Mouse (Mus musculus) brain, adult 10 weeks (tissue): ENCODE measurements around the gene Sec63. TPM values are rescaled to one million over a fixed set of nuclear protein-coding genes. Genes with fewer than 3 reads are reported as not detected.

Experiments used
- polyA plus RNA-seq: library from polyadenylated mRNA; stranded (reverse); fragments of 350-450 nt; fragmentation: Illumina TruSeq; extraction: RNeasy Lipid Tissue Mini Kit (QIAGEN cat#74804); gene quantifications from one replicate; pipeline ENCODE4 v1.2.3, GENCODE M21; 2015; ENCODE audit warnings: low read depth, low replicate concordance

The Sec63 gene
- 57.7 TPM for polyA plus RNA-seq

DNA sequence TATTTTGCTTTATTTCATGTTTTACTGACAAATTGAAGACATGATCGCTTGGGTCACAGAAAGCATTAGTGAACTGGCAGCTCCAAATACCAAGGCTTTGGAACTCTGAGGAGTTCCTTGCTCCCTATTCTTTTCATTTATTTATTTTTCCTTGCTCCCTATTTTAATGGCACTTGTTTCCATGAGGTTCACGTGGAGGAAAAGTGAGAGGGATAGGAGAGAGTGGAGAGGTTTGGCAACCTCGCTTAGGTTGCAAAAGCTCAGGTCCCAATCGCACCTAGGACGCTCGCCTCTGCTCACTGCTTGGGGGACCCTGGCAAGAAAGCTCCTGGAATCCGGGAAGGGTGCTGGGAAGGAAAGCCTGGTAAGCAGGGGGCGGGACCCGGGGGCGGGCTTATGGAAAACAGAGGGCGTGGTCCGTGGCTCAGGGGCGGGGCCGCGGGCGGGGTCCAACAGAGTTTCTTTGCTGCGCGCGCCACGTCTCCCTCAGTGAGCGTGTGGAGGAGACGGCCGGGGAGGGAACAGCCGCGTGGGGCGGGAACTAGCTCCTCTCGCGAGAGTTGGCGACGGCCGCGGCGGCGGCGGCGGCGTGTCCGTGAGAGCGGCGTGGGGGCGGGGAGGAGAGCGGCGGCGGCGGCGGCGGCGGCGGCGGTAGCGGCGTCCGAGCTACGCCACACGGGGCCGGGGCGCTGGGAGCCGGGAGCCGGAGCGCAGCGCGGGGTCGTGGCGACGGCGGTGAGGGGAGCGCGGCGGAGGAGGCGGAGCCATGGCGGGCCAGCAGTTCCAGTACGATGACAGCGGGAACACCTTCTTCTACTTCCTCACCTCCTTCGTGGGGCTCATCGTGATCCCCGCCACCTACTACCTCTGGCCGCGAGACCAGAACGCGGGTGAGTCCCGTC, at the start of gene Sec63:
Gene Sec63, plus strand, starts transcription at position 498 of the 902 bp plus-strand sequence.

DNA sequence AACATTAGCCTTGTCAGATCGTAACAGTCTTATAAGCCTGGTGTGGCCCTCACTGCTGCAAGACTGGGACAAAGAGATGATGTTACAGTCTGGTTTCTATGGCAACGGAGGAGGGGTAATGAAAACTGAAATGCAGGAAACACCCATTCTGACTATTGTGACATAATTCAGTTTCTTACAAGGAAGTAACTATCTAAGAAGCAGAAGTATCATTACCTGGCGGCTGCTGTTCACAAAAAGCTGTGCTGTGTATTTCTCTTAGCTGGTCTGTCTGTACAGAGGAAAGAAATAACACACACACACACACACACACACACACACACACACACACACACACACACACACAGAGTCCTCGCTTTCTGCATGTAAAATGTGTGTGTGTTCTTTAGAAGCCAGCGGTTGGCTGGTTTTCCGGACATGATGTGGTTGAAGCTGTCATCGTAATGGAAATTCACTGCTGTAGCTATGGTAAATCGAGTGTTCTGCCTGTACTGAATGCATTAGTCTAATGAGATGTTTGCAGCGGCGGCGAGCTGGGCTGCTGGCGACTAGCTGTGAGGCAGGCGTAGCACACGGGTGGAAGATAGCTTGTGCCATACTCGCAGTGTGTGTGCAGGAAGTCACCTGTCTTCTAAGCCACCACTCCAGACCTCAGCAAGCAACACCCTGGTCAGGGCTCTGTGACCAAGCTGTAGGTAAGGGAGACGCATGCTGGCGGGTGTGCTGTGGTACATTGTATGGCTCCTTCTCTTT, 99.0 kb downstream of the Sec63 start, which contains the start of gene Scml4:
Gene Scml4, plus strand, starts transcription at position 212 of the 753 bp plus-strand sequence.

Other genes starting within 250 kb of the Sec63 start
- 9.8 TPM for gene Nr2e1, start 177.9 kb upstream of the Sec63 start, polyA plus RNA-seq
- gene Ostm1, start 177.7 kb upstream of the Sec63 start, polyA plus RNA-seq, result 52.6 TPM
- gene Scml4, start 98.9 kb downstream of the Sec63 start, polyA plus RNA-seq, result 1.8 TPM